Mouse (Mus musculus) erythroid progenitor cell, adult 5-6 weeks (primary cell): Measurements from ENCODE around the gene Cemip. TPM values are rescaled to one million over a fixed set of nuclear protein-coding genes. Genes with fewer than 3 reads are reported as not detected.

ENCODE experiments used
- ATAC-seq: replicated peaks from 2 replicates; pipeline ENCODE4 v1.8.0; 2016; ENCODE audit warnings: moderate number of reproducible peaks, mild to moderate bottlenecking, moderate TSS enrichment, inconsistent platforms; ENCODE audit not compliant: poor library complexity, low FRiP score, severe bottlenecking
- total RNA-seq, 2 experiments: library from RNA; stranded (forward) in 1 of 2; stranded (reverse) in 1 of 2; fragments of 150-400 nt in 1 of 2; fragments of 186-747, 209-891 nt in 1 of 2; gene quantifications; 2 replicates each; pipeline versions ENCODE4 v1.2.3 to v1.2.4; 2015 to 2017; ENCODE audit warnings: low replicate concordance in 2 of 2

The Cemip gene
- total RNA-seq, 2 experiments from 2014 or later: not detected

DNA sequence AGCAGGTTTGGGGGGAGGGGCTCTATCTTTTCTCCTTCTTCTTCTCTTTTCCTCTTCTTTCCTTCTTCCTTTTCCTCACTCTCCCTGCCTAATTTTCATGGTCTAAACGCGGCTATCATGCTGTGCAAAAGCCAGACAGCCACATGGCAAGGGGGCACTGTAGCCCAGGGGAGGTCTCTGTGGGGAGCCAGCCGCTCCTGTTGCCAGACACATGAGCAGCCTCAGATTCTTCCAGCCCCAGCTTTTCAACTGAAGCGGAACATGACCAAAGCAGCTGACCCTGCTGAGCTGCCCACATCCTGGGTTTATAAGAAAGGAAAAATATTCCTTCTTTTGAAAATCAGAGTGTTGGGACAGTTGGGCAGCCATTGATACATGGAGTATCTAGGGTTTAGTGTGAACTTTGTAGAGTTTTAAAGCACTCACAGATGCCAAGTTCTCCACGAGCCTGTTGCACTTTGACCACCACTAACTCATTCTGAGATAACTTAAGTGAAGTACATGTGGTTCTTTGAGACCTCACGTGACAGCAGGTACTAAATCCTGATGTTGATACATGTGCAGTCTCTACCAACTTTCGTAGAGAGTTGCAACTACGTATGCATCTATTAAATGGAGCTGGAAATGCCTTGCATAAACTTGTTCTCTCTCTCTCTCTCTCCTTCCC is 46.3 kb downstream of the Cemip start:
- no peak for ATAC-seq

DNA sequence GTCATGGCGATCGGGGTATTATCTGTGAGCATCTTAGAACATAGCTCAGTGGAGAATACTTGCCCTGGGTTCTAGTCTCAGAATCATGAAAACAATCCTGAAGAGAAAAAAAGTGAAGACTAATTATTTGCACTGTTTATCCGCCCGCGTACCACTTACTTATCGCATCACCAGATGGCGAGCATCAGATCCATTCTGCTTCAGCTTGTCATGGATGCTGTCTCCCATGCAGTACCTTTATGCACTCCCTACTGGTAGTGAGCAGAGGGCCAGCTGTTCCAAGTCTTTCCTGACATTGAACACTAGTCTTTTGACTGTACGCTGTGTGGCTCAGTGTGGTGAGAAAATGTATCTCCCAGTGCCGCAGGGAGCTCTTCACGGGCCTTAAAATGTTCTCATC is 47.7 kb downstream of the Cemip start:
- ATAC-seq: no peak

DNA sequence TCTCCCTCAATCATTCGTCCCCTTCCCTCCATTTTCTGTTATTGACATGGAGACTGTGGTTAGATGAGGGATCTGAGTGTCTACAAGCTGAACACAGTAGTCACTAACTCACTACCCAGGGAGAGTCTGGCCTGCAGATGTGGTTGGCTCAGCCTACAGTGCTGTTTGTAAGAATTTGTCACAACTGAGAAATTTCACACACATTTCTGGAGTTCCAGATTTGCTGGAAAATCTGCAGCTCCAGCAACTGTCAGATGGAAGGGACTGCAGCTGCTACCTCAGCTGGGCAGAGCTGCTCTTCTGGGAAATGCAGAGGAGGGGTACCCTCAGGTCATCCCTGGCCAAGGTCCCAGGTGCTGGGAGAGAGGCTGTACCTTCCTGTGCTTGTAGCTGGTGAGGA is 53.5 kb downstream of the Cemip start:
- ATAC-seq: no peak

DNA sequence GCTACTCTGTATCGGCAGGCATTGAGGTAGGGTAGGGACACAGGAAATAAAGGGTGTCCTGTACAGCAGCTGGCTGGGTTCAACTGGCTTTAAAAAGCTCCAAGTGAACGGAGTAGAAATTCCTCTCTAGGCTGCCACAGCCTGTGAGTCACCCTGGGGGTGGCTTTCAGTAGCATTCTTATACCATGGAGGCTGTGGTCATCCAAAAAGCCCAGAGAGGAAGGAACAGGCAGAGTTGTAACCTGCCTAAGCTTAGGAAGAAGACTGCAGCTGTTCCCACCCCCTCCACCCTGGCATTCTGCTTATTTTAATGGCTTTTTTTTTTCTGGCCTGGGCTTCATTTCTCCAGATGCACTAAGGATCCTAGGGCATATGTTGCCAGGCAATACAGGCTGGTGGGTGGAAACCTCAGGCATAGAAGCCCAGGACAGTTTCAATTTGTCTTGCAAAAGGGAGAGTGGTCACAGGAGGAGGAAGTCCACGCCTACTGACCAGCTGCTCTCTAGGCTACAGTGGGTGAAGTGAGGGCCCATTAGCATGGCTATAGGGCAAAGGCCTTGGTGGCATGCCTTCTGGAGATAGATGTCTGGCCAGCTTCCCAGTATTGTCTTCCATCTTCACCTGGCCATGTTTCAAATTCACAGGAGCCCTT is 57.1 kb downstream of the Cemip start:
- no peak for ATAC-seq

DNA sequence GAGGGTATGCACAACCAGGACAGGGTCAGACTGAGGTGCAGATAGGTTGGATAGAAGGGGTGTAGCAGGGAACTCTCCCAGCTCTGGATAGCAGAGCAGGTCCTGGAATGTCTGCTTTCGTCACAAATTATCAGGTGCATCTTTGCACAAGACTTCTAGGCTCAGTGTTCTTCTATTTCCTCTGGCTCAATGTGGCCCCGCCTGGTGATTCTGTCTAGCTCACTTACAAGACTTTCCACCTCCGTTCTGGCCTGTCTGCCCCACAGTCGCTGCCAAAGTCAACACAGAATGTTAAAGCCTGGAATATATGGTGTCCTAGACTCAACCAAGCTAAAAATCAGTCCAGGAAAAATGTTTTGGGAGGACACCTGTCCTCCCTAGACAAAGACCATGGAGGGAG is 57.9 kb downstream of the Cemip start:
- no peak for ATAC-seq

DNA sequence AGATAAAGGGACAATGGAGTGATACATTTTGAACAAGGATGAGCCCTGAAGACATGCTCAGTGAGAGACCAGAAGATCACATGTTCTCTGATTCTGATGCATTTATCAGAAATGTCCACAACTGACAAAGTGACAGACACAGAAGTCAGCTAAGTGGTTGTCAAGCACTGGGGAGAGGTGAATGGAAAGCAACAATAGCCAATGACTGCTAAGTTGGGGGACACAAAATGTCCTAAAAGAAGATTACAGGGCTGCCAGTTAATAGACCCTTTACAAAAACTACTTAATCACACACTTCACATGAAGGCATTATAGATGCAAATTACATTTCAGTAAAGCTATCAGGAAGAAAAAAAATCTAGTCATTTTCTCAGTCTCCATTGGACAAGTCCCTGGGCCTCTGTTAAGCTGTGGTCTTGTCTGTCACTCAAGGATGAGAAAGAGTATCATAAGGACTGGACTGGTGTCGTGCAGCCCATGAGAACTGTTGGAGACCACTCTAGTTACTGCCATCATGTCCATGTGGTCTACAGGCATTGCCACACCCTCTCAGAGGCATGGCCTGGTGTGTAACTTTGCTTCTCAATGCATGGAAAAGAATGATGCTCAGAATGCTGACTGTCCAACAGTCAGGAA is 59.2 kb downstream of the Cemip start:
- ATAC-seq: no peak

DNA sequence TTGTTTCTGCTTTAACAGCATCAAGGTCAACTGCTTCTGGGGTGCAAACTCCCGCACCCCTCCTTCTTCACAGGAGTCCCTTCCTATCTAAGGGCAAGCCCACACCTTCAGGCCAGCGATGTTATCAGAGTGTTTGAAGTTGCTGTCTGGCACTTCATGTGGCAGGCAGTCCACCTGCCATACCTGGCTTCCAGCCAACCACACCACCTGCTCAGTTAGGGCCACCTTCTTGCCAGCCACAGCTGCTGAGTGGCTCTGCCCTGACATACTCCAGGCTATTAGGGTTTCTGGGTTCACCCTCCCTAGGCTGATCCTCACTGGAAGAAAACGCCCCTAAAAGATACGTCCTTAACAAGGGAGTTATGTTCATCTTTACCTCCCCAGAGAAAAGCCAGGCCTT is 60.2 kb downstream of the Cemip start:
- no peak for ATAC-seq

DNA sequence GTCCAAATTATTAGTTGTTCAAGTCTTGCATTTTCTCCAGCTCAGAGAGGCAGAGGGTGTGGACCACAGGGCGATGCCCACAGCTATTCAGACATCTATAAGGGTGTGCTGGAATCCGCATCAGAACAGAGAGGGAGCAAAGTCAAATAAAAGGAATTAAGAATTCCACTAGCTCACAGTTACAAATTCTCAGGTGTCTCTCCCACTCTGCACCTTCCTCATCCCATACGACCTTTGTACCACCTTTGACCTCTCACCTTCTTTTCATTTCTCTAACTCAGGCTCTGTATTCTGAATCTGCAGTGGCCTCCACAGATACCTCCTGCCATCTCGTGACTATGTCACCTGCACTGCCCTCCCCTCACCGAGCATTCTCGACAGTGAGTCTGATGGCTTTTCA is 62.8 kb downstream of the Cemip start:
- ATAC-seq: no peak

DNA sequence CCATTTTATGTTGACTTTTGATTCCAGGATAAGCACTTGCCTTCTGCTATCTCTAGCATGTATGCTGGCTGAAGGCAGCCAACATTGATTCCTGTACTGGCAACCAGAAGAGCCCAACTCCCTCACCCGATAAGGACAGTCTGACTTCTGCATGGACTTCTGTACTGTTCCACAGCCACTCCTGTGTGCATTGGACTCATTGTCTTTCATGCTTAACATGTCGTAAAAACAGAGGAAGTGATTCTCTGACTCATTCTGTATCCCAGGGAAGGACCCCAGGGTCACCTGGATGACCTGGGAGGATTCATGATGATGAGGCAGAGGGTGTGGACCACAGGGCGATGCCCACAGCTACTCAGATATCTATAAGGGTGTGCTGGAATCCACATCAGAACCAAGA is 63.8 kb downstream of the Cemip start:
- no peak for ATAC-seq

DNA sequence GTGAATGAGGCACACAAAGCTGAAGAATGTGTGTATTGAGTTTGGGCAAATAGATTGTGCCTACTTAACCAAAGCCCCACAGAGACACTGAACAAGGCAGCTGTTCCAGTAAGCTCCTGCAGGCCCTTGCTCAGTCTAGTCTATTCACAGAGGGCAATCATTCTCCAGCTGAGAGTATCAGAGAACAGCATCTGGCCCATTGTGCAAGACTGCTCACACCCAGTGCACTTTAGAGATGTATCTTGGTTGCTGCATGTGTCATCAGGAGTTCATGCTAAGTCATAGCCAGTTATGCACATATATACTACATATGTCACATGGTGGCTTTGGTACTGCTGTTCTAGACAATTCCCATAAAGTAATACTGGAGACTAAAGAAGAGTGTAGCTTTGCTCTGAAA is 66.9 kb downstream of the Cemip start:
- ATAC-seq: no peak

DNA sequence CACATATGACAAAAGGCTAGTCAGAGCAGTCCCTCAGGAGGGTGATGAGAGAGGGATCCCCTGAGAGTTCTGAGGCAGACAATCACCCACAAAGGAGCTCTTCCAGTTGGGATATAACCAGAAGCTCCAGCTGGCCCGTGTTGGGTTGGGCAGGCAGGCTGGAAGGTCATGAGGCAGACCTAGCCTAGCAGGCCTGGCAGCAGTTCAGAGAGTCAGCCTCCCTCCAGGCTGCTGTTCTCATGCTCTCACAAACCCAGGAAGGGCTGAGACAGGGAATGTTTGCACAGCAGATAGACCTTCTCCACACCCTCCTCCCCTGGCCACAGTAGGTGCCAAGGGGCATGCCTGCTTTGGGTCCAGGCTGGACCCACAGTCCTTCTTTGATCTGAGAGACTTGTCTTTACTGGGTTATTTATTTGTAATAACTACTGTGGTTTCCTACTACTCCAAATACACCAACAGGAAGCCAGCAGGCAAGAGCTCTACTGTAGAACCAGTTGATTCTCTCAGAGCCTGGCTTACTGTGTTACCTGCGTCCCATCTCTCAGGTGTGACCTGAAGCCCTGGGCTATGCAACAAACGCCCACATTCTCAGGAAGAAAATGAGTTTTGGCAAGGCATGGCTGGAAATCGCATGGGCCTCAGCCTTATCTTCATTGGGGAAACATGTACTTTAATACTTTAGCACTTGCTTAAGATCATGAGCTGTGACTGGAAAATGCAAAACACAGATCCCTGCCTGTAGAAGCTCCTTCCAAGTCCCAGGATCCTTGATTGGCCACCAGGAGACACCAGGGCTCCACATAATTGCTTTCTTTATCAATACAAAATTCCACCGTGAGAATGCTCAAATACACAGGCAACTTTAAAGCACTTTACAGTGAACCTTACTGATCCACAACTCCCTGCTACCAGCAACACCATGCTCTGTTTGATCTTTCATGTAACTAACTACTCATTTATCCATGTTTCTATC is 67.7 kb downstream of the Cemip start:
- ATAC-seq: no peak; the same call in 1 of the 2 replicates

DNA sequence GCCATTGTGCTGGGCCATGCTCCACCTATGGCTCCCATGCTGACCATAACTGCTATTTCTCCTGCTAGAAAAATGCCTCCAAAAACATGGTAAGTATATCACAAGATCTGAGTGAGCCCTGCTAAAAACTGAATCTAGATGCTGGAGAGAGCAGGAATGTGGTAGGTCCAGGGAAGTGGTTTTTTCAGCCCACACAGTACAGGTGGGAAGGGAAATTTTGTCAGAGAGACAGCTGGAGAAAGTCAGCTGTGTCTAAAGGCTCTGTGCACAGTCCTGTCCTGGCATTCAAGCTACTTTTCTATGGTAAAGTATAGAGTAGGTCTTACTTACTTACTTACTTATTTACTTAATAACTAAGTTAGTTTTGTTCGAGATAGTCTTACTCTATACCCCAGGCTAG is 71.3 kb downstream of the Cemip start:
- no peak for ATAC-seq

DNA sequence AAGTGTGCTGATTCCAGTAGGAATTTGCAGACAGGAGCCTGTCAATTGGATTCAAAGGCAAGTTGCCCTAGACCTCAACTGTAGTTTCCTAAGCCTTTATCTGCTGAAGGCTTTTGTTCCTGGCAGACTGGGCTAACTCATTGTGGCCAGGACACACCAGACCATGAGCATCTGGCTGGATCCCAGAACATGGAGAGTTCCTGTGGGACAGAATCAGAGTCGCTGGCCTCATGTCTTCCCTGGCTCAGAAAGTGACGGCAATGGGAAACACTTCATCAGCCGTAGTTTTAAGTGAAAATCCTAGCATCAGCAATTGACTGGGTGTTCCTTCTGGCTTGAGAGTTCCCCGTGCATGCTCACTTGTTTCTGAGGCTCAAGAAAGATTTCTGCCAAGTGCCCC is 72.6 kb downstream of the Cemip start:
- ATAC-seq: no peak

DNA sequence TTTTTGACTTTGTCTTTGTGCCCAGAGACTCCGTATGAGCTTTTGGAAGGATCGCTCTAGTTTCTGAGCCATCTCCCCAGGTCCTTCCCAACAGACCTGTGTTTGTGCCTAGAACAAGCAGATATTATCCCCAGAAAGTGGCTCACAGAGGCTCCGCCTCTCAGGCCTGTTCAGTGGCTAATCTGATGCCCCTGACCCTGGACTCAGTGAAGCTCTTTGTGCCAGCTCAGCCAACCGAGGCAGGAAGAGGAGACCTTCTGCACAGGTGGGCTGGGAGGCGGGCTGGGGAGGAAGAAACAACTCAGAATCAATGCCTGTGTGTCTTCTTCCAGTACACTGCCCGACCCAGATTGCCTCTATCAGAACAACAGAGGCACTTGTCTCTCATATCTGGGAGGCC is 81.9 kb downstream of the Cemip start:
- no peak for ATAC-seq

DNA sequence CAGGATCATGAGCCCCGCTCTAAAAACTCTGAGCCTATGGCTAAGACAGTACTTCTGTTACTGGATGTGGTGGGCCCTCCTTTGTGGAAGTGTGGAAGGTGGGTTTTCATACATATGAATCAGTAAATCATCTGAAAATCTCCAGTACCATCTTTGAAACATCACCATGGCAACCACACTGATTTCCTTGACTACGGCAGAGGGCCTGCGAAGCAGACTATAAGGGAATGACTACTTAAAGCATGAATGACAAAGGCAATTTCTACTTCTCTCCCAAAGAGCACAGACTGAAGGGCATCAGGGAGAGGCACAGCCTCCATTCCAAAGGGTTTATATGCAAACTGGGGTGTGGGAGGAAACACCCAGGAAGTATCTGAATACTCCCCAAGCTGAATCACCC is 84.8 kb downstream of the Cemip start:
- ATAC-seq: no peak

DNA sequence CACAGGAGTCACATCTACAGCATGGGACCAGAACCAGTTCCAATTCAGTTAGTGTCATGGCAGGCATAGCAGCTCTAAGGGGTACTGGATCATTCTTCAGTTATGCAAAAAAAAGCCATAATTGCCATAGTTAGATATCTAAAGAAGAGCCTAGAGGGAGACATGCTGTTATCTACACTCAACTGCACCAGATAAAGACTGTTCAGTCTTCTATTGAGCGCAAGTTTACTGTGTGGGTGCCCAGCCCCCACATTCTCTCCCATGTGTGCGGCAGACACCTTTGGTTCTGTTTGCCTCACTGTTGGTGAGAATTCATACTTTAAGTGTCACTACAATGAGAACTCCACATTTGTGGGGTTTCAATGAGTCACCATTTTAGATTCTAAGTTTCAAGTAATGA is 85.6 kb downstream of the Cemip start:
- no peak for ATAC-seq

DNA sequence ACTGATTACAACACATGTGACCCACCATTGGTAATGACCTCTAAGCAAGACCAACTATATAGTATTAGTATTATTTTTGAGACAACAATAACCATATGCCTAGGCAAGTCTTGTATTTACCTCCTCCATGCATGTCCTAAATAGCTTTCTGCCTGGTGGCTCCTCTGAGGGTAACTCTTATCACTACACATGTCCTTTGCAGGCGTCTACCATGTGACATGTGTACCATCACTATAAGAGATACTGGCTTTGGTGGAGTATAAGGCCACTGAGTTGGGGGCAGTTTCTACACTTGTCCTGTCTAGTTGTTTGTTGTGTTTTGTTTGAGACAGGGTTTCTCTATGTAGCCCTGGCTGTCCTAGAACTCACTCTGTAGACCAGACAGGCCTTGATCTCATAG is 86.7 kb downstream of the Cemip start:
- ATAC-seq: no peak

DNA sequence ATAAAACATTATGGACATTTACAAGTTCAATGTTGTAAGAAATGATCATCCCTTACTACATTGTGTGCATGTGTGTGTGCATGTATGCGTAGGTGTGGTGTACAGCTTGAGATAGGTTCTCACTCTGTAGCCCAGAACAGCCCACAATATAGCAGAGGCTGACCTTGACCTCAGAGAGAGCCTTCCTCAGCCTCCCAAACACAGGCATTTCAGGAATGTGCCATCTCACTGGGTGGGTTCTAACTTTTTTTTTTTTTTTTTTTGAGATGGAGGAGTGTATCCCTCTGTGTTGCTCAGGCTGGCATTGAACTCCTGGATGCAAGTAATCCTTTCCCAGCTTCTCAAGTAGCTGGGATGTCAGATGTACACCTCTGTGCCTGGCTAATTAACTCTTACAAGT is 92.0 kb downstream of the Cemip start:
- ATAC-seq: no peak

DNA sequence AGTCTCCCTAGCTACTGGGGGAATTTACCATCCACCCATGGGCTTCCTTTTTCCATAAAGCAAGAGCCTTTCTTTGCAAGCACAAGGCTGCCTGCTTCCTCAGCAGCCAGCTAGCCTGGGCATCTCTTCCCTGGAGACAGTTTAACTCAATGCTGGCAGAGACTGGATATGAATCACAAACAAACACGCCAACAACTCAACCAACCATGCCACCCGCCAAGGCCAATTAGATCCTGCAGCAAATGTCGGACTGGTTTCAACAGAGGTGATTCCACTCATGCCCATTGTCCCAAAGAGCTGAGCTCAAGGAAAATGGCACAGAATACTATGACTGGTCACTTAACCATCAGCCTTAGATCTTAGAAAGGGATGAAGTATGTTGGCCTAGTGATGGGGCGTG is 97.0 kb downstream of the Cemip start:
- no peak for ATAC-seq

DNA sequence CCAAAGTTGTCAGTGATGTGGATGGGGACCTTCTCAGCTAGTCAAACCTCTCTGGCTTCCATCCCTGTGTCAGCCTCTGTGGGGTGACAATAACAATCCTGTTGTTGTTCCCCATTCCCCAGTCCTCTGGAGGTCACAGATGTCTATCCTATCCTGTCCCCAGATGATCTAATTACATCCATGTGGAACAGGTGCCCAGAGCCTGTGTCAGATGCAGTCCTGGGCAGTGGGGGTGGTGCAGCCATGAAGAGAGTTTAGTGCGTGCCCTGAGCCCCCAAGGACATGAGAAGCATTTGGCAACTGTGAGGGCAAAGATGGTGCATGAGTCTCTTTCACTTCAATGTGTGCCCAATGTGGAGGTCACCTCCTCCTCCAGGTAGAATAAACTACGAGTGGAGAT is 100.6 kb downstream of the Cemip start:
- ATAC-seq: no peak
